Mouse (Mus musculus): Measurements from ENCODE around the gene Slc15a2.

DNA sequence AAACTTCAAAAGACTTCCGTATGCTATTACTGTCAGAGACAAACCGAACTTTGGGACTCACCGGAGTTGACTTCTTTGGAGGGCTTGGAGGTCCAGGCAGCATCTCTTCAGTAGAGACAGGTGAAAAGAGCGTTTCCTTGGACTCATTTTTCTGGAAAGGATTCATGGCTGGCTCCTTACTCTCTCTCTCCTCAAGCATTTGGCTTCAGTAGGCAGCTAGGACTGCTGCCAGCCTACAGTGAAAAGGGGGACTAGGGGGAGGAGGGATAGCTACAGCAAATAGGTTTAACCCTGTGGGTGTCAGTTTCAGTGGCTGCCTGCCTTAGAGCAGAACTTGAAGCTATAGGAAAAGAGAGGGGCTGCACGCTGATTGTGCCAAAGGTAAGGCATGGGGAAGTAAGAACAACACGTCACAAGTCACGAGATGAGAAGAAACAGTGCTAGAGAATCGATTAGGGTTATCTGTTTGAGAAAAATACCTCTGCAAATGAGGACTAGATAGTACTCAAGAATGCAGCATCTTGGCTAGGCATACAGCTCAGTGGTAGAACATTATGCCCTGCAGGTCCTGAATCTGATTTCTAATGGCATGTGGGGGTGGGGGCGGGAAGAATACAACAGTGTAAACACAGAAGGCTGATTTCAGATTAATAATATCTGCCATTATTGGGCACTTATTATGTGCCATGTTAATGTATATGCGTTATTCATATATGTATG, at the start of gene Slc15a2:
- TF ChIP-seq POLR2A (IDR thresholded peaks at IDR 0.05; ENCODE audit: borderline replicate concordance, low read depth, low read length) (no peak), CTCF (IDR thresholded peaks at IDR 0.05; ENCODE audit: low read depth, low read length) (no peak)
